ENCODE assay signal across 22 mouse cellular contexts in genomic region chr5:149198782-149199181, GRCm38 (mm10). TPM values are rescaled to one million over a fixed set of nuclear protein-coding genes. Genes with fewer than 3 reads are reported as not detected.
A peak's percentile ranks its signal among the peaks of the same experiment; 100 is the strongest.
DNase-seq lines count a peak whose midpoint lies in the region; ATAC-seq and TF ChIP-seq lines count a peak whose summit lies in the region.
"Had no signal": no experiment of that assay in that cellular context is flagged by ENCODE, and none has a peak within 500 bp of the region (broad histone marks: within the 10 kb centered on the region; RNA-seq: fewer than 3 reads in every experiment).

No protein-coding gene starts in this region.

- no peak overlapping the region for H3K9ac ChIP-seq in liver, embryonic 16.5 days (ENCODE audit: low read depth, low read length)
- H3K9ac ChIP-seq in midbrain, embryonic 11.5 days (ENCODE audit: low read length), result no peak overlapping the region
- no peak overlapping the region for H3K9ac ChIP-seq in midbrain, embryonic 15.5 days
- no peak overlapping the region for H3K9ac ChIP-seq in intestine, embryonic 15.5 days
- H3K9ac ChIP-seq: embryonic facial prominence, embryonic 12.5 days; forebrain, embryonic 13.5 days; forebrain, embryonic 15.5 days had no signal

- no peak overlapping the region for H3K27ac ChIP-seq in liver, embryonic 16.5 days (ENCODE audit: low read length)
- no peak overlapping the region for H3K27ac ChIP-seq in midbrain, embryonic 11.5 days (ENCODE audit: low read depth, low read length)
- no peak overlapping the region for H3K27ac ChIP-seq in midbrain, embryonic 15.5 days
- H3K27ac ChIP-seq in intestine, embryonic 15.5 days, result no peak overlapping the region
- H3K27ac ChIP-seq: embryonic facial prominence, embryonic 10.5 days; embryonic facial prominence, embryonic 12.5 days; forebrain, embryonic 13.5 days; forebrain, embryonic 15.5 days had no signal

- H3K36me3 ChIP-seq in liver, embryonic 16.5 days (ENCODE audit: control insufficient read depth, insufficient read depth), result peaks cover 38% of the 10 kb centered on the region
- H3K36me3 ChIP-seq in midbrain, embryonic 11.5 days (ENCODE audit: control insufficient read depth, insufficient read depth, low read length), result peaks cover 36% of the 10 kb centered on the region
- peaks cover 29% of the 10 kb centered on the region for H3K36me3 ChIP-seq in midbrain, embryonic 15.5 days (replicated peaks)
- H3K36me3 ChIP-seq in E14TG2a.4 (ENCODE audit: insufficient read depth, low read length), result peaks cover 97% of the 10 kb centered on the region
- H3K36me3 ChIP-seq in intestine, embryonic 15.5 days, result peaks cover 39% of the 10 kb centered on the region

- no peak overlapping the region for H3K4me3 ChIP-seq in liver, embryonic 16.5 days (ENCODE audit: low read depth, low read length)
- H3K4me3 ChIP-seq in midbrain, embryonic 11.5 days (ENCODE audit: low read depth, low read length), result no peak overlapping the region
- H3K4me3 ChIP-seq in midbrain, embryonic 15.5 days, result no peak overlapping the region
- H3K4me3 ChIP-seq in E14TG2a.4 (replicated peaks; ENCODE audit: low read length), result no peak overlapping the region
- no peak overlapping the region for H3K4me3 ChIP-seq in intestine, embryonic 15.5 days (replicated peaks)
- H3K4me3 ChIP-seq: embryonic facial prominence, embryonic 10.5 days; embryonic facial prominence, embryonic 12.5 days; forebrain, embryonic 13.5 days; forebrain, embryonic 15.5 days had no signal

- H3K9me3 ChIP-seq in liver, embryonic 16.5 days (replicated peaks; ENCODE audit: control insufficient read depth, low read length), result no peaks in the 10 kb centered on the region
- no peaks in the 10 kb centered on the region for H3K9me3 ChIP-seq in midbrain, embryonic 11.5 days (ENCODE audit: control insufficient read depth, low read length)
- no peaks in the 10 kb centered on the region for H3K9me3 ChIP-seq in midbrain, embryonic 15.5 days
- H3K9me3 ChIP-seq in E14TG2a.4 (ENCODE audit: low read length), result no peaks in the 10 kb centered on the region
- no peaks in the 10 kb centered on the region for H3K9me3 ChIP-seq in intestine, embryonic 15.5 days
- H3K9me3 ChIP-seq: embryonic facial prominence, embryonic 10.5 days; embryonic facial prominence, embryonic 12.5 days; forebrain, embryonic 13.5 days; forebrain, embryonic 15.5 days; G1E had no signal

- TF ChIP-seq CTCF in E14TG2a.4 (conservative IDR thresholded peaks at IDR 0.05; ENCODE audit: low read length), result 0 out of 2 replicates have a peak, but pooled peaks have one; percentile 2

- peak; percentile 40 for DNase-seq in kidney, adult 9 months
- DNase-seq in kidney, adult 8-10 months, result no peak
- DNase-seq in liver, result no peak
- DNase-seq in midbrain, embryonic 11.5 days (ENCODE audit: low spot score, missing footprints), result peak; percentile 31
- DNase-seq: adrenal gland, adult 8-10 months; adrenal gland, postnatal 14 days; adrenal gland, postnatal 36 days; cerebellum, adult 11-12 months; cerebellum, adult 2 months; cerebellum, adult 9-10 months; cerebellum, postnatal 10 days had no signal

- ATAC-seq in liver, embryonic 16.5 days (ENCODE audit: low read depth), result peak; percentile 32; the same call in 1 of the 2 replicates
- ATAC-seq in midbrain, embryonic 11.5 days (ENCODE audit: low FRiP score), result no peak
- ATAC-seq in midbrain, embryonic 15.5 days (replicated peaks), result no peak
- ATAC-seq in intestine, embryonic 15.5 days, result no peak
- ATAC-seq: activated CD4-positive, CD25-positive, alpha-beta regulatory T cell, adult 4 months; forebrain, embryonic 13.5 days; forebrain, embryonic 15.5 days; Patski had no signal

- 69% methylated on average over 1 of the region's 1 CpGs for WGBS in liver, embryonic 16.5 days (ENCODE audit: insufficient replicate concordance)
- WGBS in midbrain, embryonic 11.5 days, result 90% methylated on average over 1 of the region's 1 CpGs
- 88% methylated on average over 1 of the region's 1 CpGs for WGBS in midbrain, embryonic 15.5 days
- WGBS in intestine, embryonic 15.5 days, result 97% methylated on average over 1 of the region's 1 CpGs

- H3K4me2 ChIP-seq in liver, embryonic 16.5 days (ENCODE audit: low read depth, low read length), result no peak overlapping the region
- H3K4me2 ChIP-seq in midbrain, embryonic 11.5 days, result no peak overlapping the region
- H3K4me2 ChIP-seq in midbrain, embryonic 15.5 days, result no peak overlapping the region
- H3K4me2 ChIP-seq in intestine, embryonic 15.5 days (replicated peaks), result no peak overlapping the region
- H3K4me2 ChIP-seq: embryonic facial prominence, embryonic 12.5 days; forebrain, embryonic 13.5 days; forebrain, embryonic 15.5 days had no signal

- no peaks in the 10 kb centered on the region for H3K27me3 ChIP-seq in liver, embryonic 16.5 days (ENCODE audit: control insufficient read depth, insufficient read depth, low read depth, low read length)
- no peaks in the 10 kb centered on the region for H3K27me3 ChIP-seq in midbrain, embryonic 11.5 days (ENCODE audit: control insufficient read depth, insufficient read depth, low read length)
- H3K27me3 ChIP-seq in midbrain, embryonic 15.5 days (replicated peaks), result no peaks in the 10 kb centered on the region
- H3K27me3 ChIP-seq in E14TG2a.4 (ENCODE audit: insufficient read depth, low read length), result no peaks in the 10 kb centered on the region
- no peaks in the 10 kb centered on the region for H3K27me3 ChIP-seq in intestine, embryonic 15.5 days (replicated peaks)
- H3K27me3 ChIP-seq: embryonic facial prominence, embryonic 12.5 days; forebrain, embryonic 13.5 days; forebrain, embryonic 15.5 days; Patski had no signal

- H3K4me1 ChIP-seq in liver, embryonic 16.5 days (ENCODE audit: control insufficient read depth, low read depth, low read length), result peaks cover 9% of the 10 kb centered on the region
- H3K4me1 ChIP-seq in midbrain, embryonic 11.5 days (ENCODE audit: control insufficient read depth, insufficient read depth, low read length), result peaks cover 6% of the 10 kb centered on the region
- peaks cover 24% of the 10 kb centered on the region for H3K4me1 ChIP-seq in midbrain, embryonic 15.5 days
- H3K4me1 ChIP-seq in E14TG2a.4 (replicated peaks; ENCODE audit: low read depth, low read length), result peaks cover 79% of the 10 kb centered on the region
- no peaks in the 10 kb centered on the region; the same call in 1 of the 2 replicates for H3K4me1 ChIP-seq in intestine, embryonic 15.5 days (replicated peaks)

RNA-seq across cellular contexts. Expression of gene Hmgb1, which starts 14.5 kb away (rescaled TPM):
- polyA plus RNA-seq in liver, embryonic 16.5 days (2015; fragmentation: Nextera tagmentation; extraction: Ambion mirVana), result 379 and 433 TPM in 2 replicates
- polyA plus RNA-seq in midbrain, embryonic 11.5 days (2014; fragmentation: Nextera tagmentation; extraction: Ambion mirVana), result 1,896 and 1,979 TPM in 2 replicates
- polyA plus RNA-seq in midbrain, embryonic 15.5 days (2015; fragmentation: Nextera tagmentation; extraction: Ambion mirVana), result 690 and 713 TPM in 2 replicates
- 1,042 and 1,306 TPM in 2 replicates for polyA plus RNA-seq in intestine, embryonic 15.5 days (2015; fragmentation: Nextera tagmentation; extraction: Ambion mirVana)

RNA-seq across cellular contexts. Expression of gene Uspl1, which starts 14.6 kb away (rescaled TPM):
- polyA plus RNA-seq in liver, embryonic 16.5 days (2015; fragmentation: Nextera tagmentation; extraction: Ambion mirVana), result 16.1 and 17.2 TPM in 2 replicates
- polyA plus RNA-seq in midbrain, embryonic 11.5 days (2014; fragmentation: Nextera tagmentation; extraction: Ambion mirVana), result 81.3 and 83.3 TPM in 2 replicates
- polyA plus RNA-seq in midbrain, embryonic 15.5 days (2015; fragmentation: Nextera tagmentation; extraction: Ambion mirVana), result 54.3 and 56.1 TPM in 2 replicates
- polyA plus RNA-seq in intestine, embryonic 15.5 days (2015; fragmentation: Nextera tagmentation; extraction: Ambion mirVana), result 33.7 and 37.1 TPM in 2 replicates

Comparison
In these comparisons a context has a peak if more than half of its experiments do, and no peak if none do; other contexts are left out.
1. DNase-seq: peak in kidney, adult 9 months (single experiment) and midbrain, embryonic 11.5 days (single experiment); none in kidney, adult 8-10 months (0 of 2) and liver (single experiment).